Mouse (Mus musculus): ENCODE data around the gene Tbcd.

DNA sequence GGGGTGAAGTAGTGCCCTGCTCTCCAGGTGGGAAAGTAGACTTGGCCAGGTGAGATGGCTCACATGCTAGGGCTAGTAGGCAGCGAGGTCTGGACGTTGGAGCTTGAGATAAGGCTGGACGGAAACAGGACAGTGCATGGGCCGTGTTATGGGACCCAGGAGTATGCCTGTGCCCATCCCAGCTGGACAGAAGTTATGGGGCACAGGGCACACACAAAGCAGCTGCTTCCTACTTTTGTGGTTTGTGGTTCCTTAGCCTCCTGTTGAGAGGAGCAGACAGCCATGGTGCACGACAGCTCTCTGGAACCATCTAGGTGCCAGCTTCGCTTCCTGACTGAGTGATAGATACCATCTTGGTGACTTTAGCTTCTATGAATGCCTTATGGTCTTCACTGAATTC lies 153.9 kb downstream of the Tbcd start:
- TF ChIP-seq EP300 (IDR thresholded peaks at IDR 0.05; ENCODE audit: low read length) (no peak), POLR2A (IDR thresholded peaks at IDR 0.05; ENCODE audit: low read depth, low read length) (no peak), UBTF (IDR thresholded peaks at IDR 0.05; ENCODE audit: low read depth, low read length) (no peak), CHD2 (IDR thresholded peaks at IDR 0.05; ENCODE audit: low read length) (no peak), JUND (conservative IDR thresholded peaks at IDR 0.05; ENCODE audit: low read depth, low read length) (no peak), ZKSCAN1 (IDR thresholded peaks at IDR 0.05; ENCODE audit: borderline replicate concordance, low read depth, low read length) (no peak), CTCF (conservative IDR thresholded peaks at IDR 0.05 in 1 of 2, IDR thresholded peaks at IDR 0.05 in 1 of 2; ENCODE audit: low read depth in 2 of 2, low read length in 2 of 2) (no peak), HCFC1 (IDR thresholded peaks at IDR 0.05; ENCODE audit: low read depth, low read length) (no peak), MAZ (IDR thresholded peaks at IDR 0.05; ENCODE audit: low read depth, low read length) (no peak), USF2 (conservative IDR thresholded peaks at IDR 0.05; ENCODE audit: low read depth, low read length) (no peak), IRF4 (IDR thresholded peaks at IDR 0.05; ENCODE audit: low read depth, low read length) (no peak)

Data from CH12.LX (cell line).